Mouse (Mus musculus) forebrain, embryonic 16.5 days (tissue): ENCODE measurements at regions not wholly inside any gene's neighbourhood (a gene's known extent, or its start where the extent isn't known, plus 50 kb on each side); places are given as distances from the start of the nearest gene placed in this dataset.

Experiments
- ATAC-seq: fragments of 200-750 bp; cut with Nextera tagmentation; 2 replicates; pipeline ENCODE4 v1.8.0; 2017; ENCODE audit warnings: mild to moderate bottlenecking, moderate library complexity
- H3K27ac ChIP-seq: fragments of 300-500 bp; sonication (generic); 2 replicates; pipeline ENCODE4 v1.5.1; 2014; ENCODE audit warnings: low read length, control low read depth
- H3K27me3 ChIP-seq: fragments of 300-500 bp; sonication (generic); replicated peaks from 2 replicates; pipeline ENCODE4 v1.6.1; 2014; ENCODE audit warnings: low read length; ENCODE audit not compliant: control insufficient read depth, insufficient read depth
- H3K36me3 ChIP-seq: fragments of 300-500 bp; sonication (generic); 2 replicates; pipeline ENCODE4 v1.6.1; 2014; ENCODE audit not compliant: control insufficient read depth, insufficient read depth
- H3K4me1 ChIP-seq: fragments of 300-500 bp; sonication (generic); replicated peaks from 2 replicates; pipeline ENCODE4 v1.6.1; 2014; ENCODE audit warnings: low read length; ENCODE audit not compliant: control insufficient read depth, insufficient read depth
- H3K4me2 ChIP-seq: fragments of 300-500 bp; sonication (generic); 2 replicates; pipeline ENCODE4 v1.6.1; 2014; ENCODE audit warnings: mild to moderate bottlenecking, low read length, control low read depth
- H3K4me3 ChIP-seq: fragments of 300-500 bp; sonication (generic); replicated peaks from 2 replicates; pipeline ENCODE4 v1.5.1; 2014; ENCODE audit warnings: mild to moderate bottlenecking, low read length, control low read depth
- H3K9ac ChIP-seq: fragments of 300-500 bp; sonication (generic); replicated peaks from 2 replicates; pipeline ENCODE4 v1.6.1; 2014; ENCODE audit warnings: low read depth, low read length, control low read depth
- H3K9me3 ChIP-seq: fragments of 300-500 bp; sonication (generic); 2 replicates; pipeline ENCODE4 v1.6.1; 2016; ENCODE audit warnings: low read length; ENCODE audit not compliant: control insufficient read depth
- WGBS: fragments of 180-500 bp; shearing (Covaris S2); extraction: QIAGEN DNeasy Blood & Tissue Kit; methylation state at CpG from one replicate; pipeline ENCODE4 v1.1.7; 2014; 5-methylcytosine and 5-hydroxymethylcytosine counted together

- Histone ChIP-seq H3K9me3 (no peaks in the 10 kb centered on the region), H3K9ac (no peak overlapping the region), H3K36me3 (no peaks in the 10 kb centered on the region), H3K27me3 (no peaks in the 10 kb centered on the region), H3K4me2 (no peak overlapping the region), H3K4me1 (no peaks in the 10 kb centered on the region), H3K27ac (no peak overlapping the region), H3K4me3 (no peak overlapping the region)
- WGBS: 66% methylated on average over 4 of the region's 4 CpGs
- no peak for ATAC-seq
Measured at GRCm38 (mm10) chr4:88956605-88957004, 76.6 kb upstream of the Ifne start.

GRCm38 (mm10) chr4:88956151-88956550, 76.2 kb upstream of the Ifne start:
- 40% methylated on average over 7 of the region's 7 CpGs for WGBS
- Histone ChIP-seq H3K9ac (no peak overlapping the region), H3K27ac (no peak overlapping the region), H3K27me3 (no peaks in the 10 kb centered on the region), H3K4me1 (no peaks in the 10 kb centered on the region), H3K4me2 (no peak overlapping the region), H3K9me3 (no peaks in the 10 kb centered on the region), H3K4me3 (no peak overlapping the region), H3K36me3 (no peaks in the 10 kb centered on the region)
- no peak for ATAC-seq

GRCm38 (mm10) chr4:88955571-88955970, 75.6 kb upstream of the Ifne start:
- Histone ChIP-seq H3K4me1 (no peaks in the 10 kb centered on the region), H3K4me2 (no peak overlapping the region), H3K27me3 (no peaks in the 10 kb centered on the region), H3K4me3 (no peak overlapping the region), H3K9me3 (no peaks in the 10 kb centered on the region), H3K36me3 (no peaks in the 10 kb centered on the region), H3K9ac (no peak overlapping the region), H3K27ac (no peak overlapping the region)
- ATAC-seq: no peak
- 84% methylated on average over 7 of the region's 7 CpGs for WGBS

- no peaks in the 10 kb centered on the region for H3K36me3 ChIP-seq
- ATAC-seq: no peak
Measured at GRCm38 (mm10) chr4:88954045-88954444, 74.0 kb upstream of the Ifne start.

GRCm38 (mm10) chr4:88951034-88951336, 71.0 kb upstream of the Ifne start:
- Histone ChIP-seq H3K9me3 (no peaks in the 10 kb centered on the region), H3K36me3 (no peaks in the 10 kb centered on the region), H3K4me2 (no peak overlapping the region), H3K9ac (no peak overlapping the region), H3K27ac (no peak overlapping the region), H3K4me3 (no peak overlapping the region), H3K4me1 (no peaks in the 10 kb centered on the region), H3K27me3 (no peaks in the 10 kb centered on the region)
- ATAC-seq: no peak
- WGBS: 61% methylated on average over 1 of the region's 1 CpGs

More at GRCm38 (mm10) chr4:88954045-88954444, 74.0 kb upstream of the Ifne start:
- no peak overlapping the region for H3K4me3 ChIP-seq
- no peak overlapping the region for H3K27ac ChIP-seq
- no peaks in the 10 kb centered on the region for H3K4me1 ChIP-seq
- H3K9me3 ChIP-seq: no peaks in the 10 kb centered on the region
- no peak overlapping the region for H3K9ac ChIP-seq
- no peaks in the 10 kb centered on the region for H3K27me3 ChIP-seq
- no peak overlapping the region for H3K4me2 ChIP-seq
- WGBS: 97% methylated on average over 3 of the region's 3 CpGs

- Histone ChIP-seq H3K4me1 (no peaks in the 10 kb centered on the region), H3K27me3 (no peaks in the 10 kb centered on the region), H3K36me3 (no peaks in the 10 kb centered on the region), H3K4me3 (no peak overlapping the region), H3K9me3 (no peaks in the 10 kb centered on the region), H3K9ac (no peak overlapping the region), H3K27ac (no peak overlapping the region), H3K4me2 (no peak overlapping the region)
- WGBS: 35% methylated on average over 12 of the region's 12 CpGs
- no peak for ATAC-seq
Measured at GRCm38 (mm10) chr4:88950181-88951033, 70.4 kb upstream of the Ifne start.

- no peak for ATAC-seq
- Histone ChIP-seq H3K4me3 (no peak overlapping the region), H3K4me2 (no peak overlapping the region), H3K36me3 (no peaks in the 10 kb centered on the region), H3K9me3 (no peaks in the 10 kb centered on the region), H3K27ac (no peak overlapping the region), H3K27me3 (no peaks in the 10 kb centered on the region), H3K4me1 (no peaks in the 10 kb centered on the region), H3K9ac (no peak overlapping the region)
- WGBS: 86% methylated on average over 4 of the region's 4 CpGs
Measured at GRCm38 (mm10) chr4:88948027-88948859, 68.2 kb upstream of the Ifne start.

- no peaks in the 10 kb centered on the region for H3K9me3 ChIP-seq
- 82% methylated on average over 4 of the region's 4 CpGs for WGBS
- H3K36me3 ChIP-seq: no peaks in the 10 kb centered on the region
- no peak for ATAC-seq
- peaks cover 5% of the 10 kb centered on the region for H3K27me3 ChIP-seq
- H3K9ac ChIP-seq: no peak overlapping the region
- H3K4me1 ChIP-seq: peaks cover 4% of the 10 kb centered on the region
- no peak overlapping the region for H3K4me3 ChIP-seq
- no peak overlapping the region for H3K27ac ChIP-seq
- no peak overlapping the region for H3K4me2 ChIP-seq
Measured at GRCm38 (mm10) chr4:88941955-88942354, 62.0 kb upstream of the Ifne start.

GRCm38 (mm10) chr4:88940670-88941069, 60.7 kb upstream of the Ifne start:
- WGBS: 85% methylated on average over 2 of the region's 2 CpGs
- no peak overlapping the region for H3K9ac ChIP-seq
- no peaks in the 10 kb centered on the region for H3K9me3 ChIP-seq
- H3K36me3 ChIP-seq: no peaks in the 10 kb centered on the region
- H3K4me3 ChIP-seq: no peak overlapping the region
- H3K27ac ChIP-seq: no peak overlapping the region
- peaks cover 4% of the 10 kb centered on the region for H3K4me1 ChIP-seq
- H3K4me2 ChIP-seq: no peak overlapping the region
- peaks cover 5% of the 10 kb centered on the region for H3K27me3 ChIP-seq
- ATAC-seq: no peak
